Mouse (Mus musculus) megakaryocyte, embryonic 14.5 days (primary cell): ENCODE results near the gene Vmn1r66. TPM values are rescaled to one million over a fixed set of nuclear protein-coding genes. Genes with fewer than 3 reads are reported as not detected.
"Not testable (repeated sequence)": the region's sequence is repeated elsewhere in the genome, so short reads cannot be mapped to it uniquely, and the experiment has no call there.

Source experiments
- H3K27me3 ChIP-seq: replicated peaks from 2 replicates; pipeline ENCODE3; 2012; ENCODE audit warnings: inconsistent platforms
- H3K36me3 ChIP-seq: replicated peaks from 2 replicates; pipeline ENCODE3; 2012; ENCODE audit warnings: low read length, inconsistent platforms, mixed read lengths
- H3K4me1 ChIP-seq: 2 replicates; pipeline ENCODE4 v1.6.1; 2012; ENCODE audit warnings: inconsistent platforms
- H3K4me3 ChIP-seq: replicated peaks from 2 replicates; pipeline ENCODE3; 2012; ENCODE audit warnings: moderate library complexity, mild to moderate bottlenecking, inconsistent platforms
- H3K9me3 ChIP-seq: 2 replicates; pipeline ENCODE4 v1.6.1; 2012; ENCODE audit warnings: inconsistent platforms
- FLI1 ChIP-seq: IDR thresholded peaks from 2 replicates; pipeline ENCODE4 v1.6.1; 2012; ENCODE audit warnings: low read length, inconsistent platforms, mixed read lengths
- GATA1 ChIP-seq: IDR thresholded peaks from 3 replicates; pipeline ENCODE4 v1.6.1; 2012; ENCODE audit warnings: mixed read lengths, low read length, inconsistent platforms, borderline replicate concordance
- polyA plus RNA-seq: library from polyadenylated mRNA; stranded (reverse); fragments of >175 nt; gene quantifications from 2 replicates; pipeline ENCODE4 v1.2.3, GENCODE M21; 2012; ENCODE audit warnings: low replicate concordance; ENCODE audit not compliant: insufficient read depth

Vmn1r66 gene
- polyA plus RNA-seq: not detected in 2 replicates

GRCm38 (mm10) chr7:10277906-10278305 lies at the start of gene Vmn1r66:
Gene Vmn1r66 (minus strand): TSS chr7:10278006.
- Histone ChIP-seq H3K4me1 (no peaks in the 10 kb centered on the region), H3K27me3 (no peaks in the 10 kb centered on the region), H3K4me3 (no peak within 1 kb of the TSS), H3K36me3 (no peaks in the 10 kb centered on the region), H3K9me3 (0 out of 2 replicates have a peak, but pooled peaks cover 3% of the 10 kb centered on the region)
- TF ChIP-seq FLI1 (no peak), GATA1 (no peak)

DNA sequence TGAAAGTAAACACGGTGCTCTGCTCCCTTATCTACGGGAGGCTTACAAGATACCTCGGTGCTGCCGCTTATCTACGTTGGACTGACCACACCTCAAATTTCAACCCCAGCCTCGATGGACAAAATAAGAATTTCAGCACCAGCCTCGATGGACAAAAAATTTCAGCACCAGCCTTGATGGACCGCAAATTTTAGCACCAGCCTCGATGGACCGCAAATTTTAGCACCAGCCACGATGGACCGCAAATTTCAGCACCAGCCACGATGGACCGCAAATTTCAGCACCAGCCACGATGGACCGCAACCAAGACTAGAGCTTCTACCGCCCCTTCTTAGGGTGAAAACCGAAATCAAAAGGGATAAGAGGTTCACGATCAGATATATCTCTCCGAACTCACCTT lies 47.7 kb upstream of the Vmn1r66 start:
- H3K27me3 ChIP-seq, H3K4me3 ChIP-seq, H3K36me3 ChIP-seq, H3K4me1 ChIP-seq: not testable (repeated sequence)
- H3K9me3 ChIP-seq: peaks cover 10% of the 10 kb centered on the region

GRCm38 (mm10) chr7:10252075-10252474 lies 25.7 kb downstream of the Vmn1r66 start:
- peaks cover 32% of the 10 kb centered on the region for H3K9me3 ChIP-seq
- no peak overlapping the region for H3K4me3 ChIP-seq
- H3K27me3 ChIP-seq: no peaks in the 10 kb centered on the region
- TF ChIP-seq GATA1: no peak
- no peak for TF ChIP-seq FLI1
- H3K4me1 ChIP-seq: no peaks in the 10 kb centered on the region
- no peaks in the 10 kb centered on the region for H3K36me3 ChIP-seq

DNA sequence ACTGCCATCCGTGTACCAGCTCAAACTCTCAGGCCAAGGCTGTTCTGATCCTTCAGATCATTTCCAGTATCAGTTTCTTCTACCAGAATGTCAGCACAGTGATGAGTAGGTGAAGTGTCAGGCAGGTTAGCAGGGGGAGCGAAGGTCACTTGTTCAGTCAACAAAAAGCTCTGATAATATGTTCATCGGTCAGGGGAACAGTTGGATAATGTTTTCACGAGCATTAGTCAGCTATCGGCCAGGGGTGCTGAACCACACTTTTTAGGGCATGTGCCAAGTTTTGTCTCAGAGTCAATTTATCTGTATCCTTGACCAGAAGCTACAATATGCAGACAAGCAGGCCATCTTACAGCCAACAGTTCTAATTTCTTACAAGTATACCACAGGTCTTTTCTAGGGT lies 28.7 kb downstream of the Vmn1r66 start:
- Histone ChIP-seq H3K4me1 (no peaks in the 10 kb centered on the region), H3K9me3 (peaks cover 30% of the 10 kb centered on the region), H3K27me3 (no peaks in the 10 kb centered on the region), H3K36me3 (no peaks in the 10 kb centered on the region), H3K4me3 (no peak overlapping the region)
- TF ChIP-seq FLI1: no peak
- TF ChIP-seq GATA1: no peak

Other genes starting within 250 kb of the Vmn1r66 start
- not detected in 2 replicates for gene Vmn2r50, start 224.7 kb downstream of the Vmn1r66 start, polyA plus RNA-seq
- not detected in 2 replicates for gene Vmn2r51, start 172.3 kb downstream of the Vmn1r66 start, polyA plus RNA-seq
- gene Vmn2r52, start 101.4 kb downstream of the Vmn1r66 start, polyA plus RNA-seq: not detected in 2 replicates
- not detected in 2 replicates for gene Vmn1r67, start 165.3 kb upstream of the Vmn1r66 start, polyA plus RNA-seq
- not detected in 2 replicates for gene Zik1, start 217.4 kb upstream of the Vmn1r66 start, polyA plus RNA-seq